Mouse (Mus musculus): Measurements from ENCODE around the gene Slfn14. TPM values are rescaled to one million over a fixed set of nuclear protein-coding genes. Genes with fewer than 3 reads are reported as not detected.

Gene Slfn14
- polyA plus RNA-seq, 1 experiment from 2014 or later = not detected

DNA sequence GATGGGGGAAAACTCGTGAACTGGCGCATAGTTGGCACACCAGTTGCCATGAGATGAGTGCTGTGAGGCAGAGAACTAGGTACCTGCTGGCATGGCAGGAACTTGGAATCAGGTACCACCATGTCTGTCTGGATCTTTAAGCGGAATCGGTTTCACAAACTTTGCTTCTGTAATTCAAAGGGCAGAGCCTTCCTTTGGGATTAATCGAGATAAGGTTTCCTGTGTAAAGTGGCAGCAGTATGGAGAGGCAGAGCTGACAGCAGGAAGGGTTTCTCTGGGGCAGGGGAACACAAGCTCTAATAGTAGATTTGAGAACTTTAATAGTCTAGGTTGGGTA lies 5.7 kb upstream of the Slfn14 start:
- H3K4me3 ChIP-seq (ENCODE audit: low read depth, low read length) = peak overlapping the region; percentile 50
- H3K36me3 ChIP-seq (ENCODE audit: control insufficient read depth, insufficient read depth, low read length) = peaks cover 16% of the 10 kb centered on the region
- no peak overlapping the region for H3K27ac ChIP-seq (ENCODE audit: low read depth, low read length)
- H3K27me3 ChIP-seq (replicated peaks; ENCODE audit: control insufficient read depth, insufficient read depth, low read length) = no peaks in the 10 kb centered on the region
- WGBS = under 1% methylated on average over 5 of the region's 5 CpGs
- H3K4me1 ChIP-seq (ENCODE audit: control insufficient read depth, insufficient read depth, low read length) = peaks cover 17% of the 10 kb centered on the region
- no peak for DNase-seq (ENCODE audit: low spot score)
- H3K4me2 ChIP-seq (ENCODE audit: low read length) = peak overlapping the region; percentile 68
- no peaks in the 10 kb centered on the region for H3K9me3 ChIP-seq (replicated peaks; ENCODE audit: control insufficient read depth, low read length)
- ATAC-seq = no peak
- H3K9ac ChIP-seq (ENCODE audit: low read length) = peak overlapping the region; percentile 72

DNA sequence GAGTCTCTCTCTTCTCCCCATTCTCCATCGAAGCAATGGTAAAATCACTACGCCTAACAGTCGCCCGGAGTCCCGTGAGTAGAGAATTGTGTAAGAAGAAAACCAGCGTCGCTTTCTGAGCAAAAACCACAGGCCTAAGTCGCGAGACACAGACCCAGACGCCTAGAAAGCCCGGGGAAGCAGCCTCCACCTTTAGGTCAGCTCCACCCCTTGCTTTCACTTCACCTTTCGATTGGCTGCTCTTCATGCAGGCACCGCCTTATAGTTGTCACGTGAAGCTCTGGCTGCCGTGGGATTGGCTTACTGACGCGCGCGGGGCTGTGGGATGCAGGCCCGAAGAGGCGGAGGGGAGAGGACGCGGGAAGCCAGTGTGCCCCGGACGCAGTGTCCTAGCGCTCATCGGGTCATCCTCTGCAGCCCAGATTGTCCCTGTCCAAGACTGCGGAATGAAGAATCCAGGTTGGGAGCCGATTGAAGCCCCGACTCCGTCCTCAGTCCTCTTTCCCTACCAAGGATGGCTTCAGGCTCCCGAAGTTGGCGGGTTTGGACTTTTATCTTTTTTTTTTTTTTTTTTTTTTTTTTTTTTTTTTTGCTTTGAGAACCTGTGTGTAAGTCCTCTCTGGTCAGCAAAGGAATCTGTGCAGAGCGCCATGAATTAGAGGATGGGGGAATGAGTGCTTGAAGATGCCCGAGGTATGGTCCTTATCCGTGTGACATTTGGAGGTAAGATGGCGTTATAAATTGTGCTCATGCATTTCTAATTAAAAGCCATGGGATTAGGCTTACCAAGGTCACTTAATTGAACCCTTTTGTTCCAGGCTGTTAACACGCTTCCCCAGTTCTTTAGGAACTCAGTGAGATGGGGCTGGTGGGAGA lies 5.1 kb upstream of the Slfn14 start:
- Histone ChIP-seq H3K4me1 (ENCODE audit: control insufficient read depth, insufficient read depth, low read length) (peaks cover 17% of the 10 kb centered on the region), H3K27ac (ENCODE audit: low read depth, low read length) (peak overlapping the region; percentile 72; the same call in 1 of the 2 replicates), H3K36me3 (ENCODE audit: control insufficient read depth, insufficient read depth, low read length) (peaks cover 14% of the 10 kb centered on the region), H3K4me3 (ENCODE audit: low read depth, low read length) (peak overlapping the region; percentile 50), H3K9ac (ENCODE audit: low read length) (peak overlapping the region; percentile 72), H3K4me2 (ENCODE audit: low read length) (peak overlapping the region; percentile 68), H3K27me3 (replicated peaks; ENCODE audit: control insufficient read depth, insufficient read depth, low read length) (no peaks in the 10 kb centered on the region), H3K9me3 (replicated peaks; ENCODE audit: control insufficient read depth, low read length) (no peaks in the 10 kb centered on the region)
- ATAC-seq (peak; percentile 100), DNase-seq (ENCODE audit: low spot score) (peak; percentile 98)
- WGBS = under 1% methylated on average over 38 of the region's 38 CpGs

DNA sequence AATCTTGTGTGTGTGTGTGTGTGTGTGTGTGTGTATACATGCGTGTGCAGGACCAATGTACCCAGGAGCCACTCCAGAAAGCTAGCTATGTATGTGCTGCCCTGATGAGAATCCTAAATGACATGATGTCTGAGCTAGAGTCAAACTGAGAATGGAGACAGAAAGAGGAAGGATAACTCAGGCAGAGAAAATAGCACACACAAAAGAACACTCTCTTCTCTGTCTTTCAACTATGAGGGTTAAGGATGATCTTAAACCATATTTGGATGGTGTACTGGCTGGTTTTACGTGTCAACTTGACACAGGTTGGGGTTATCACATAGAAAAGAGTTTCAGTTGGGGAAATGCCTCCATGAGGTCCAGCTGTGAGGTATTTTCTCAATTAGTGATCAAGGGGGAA lies 3.1 kb upstream of the Slfn14 start:
- DNase-seq (ENCODE audit: low spot score) (no peak), ATAC-seq (no peak)
- Histone ChIP-seq H3K4me1 (ENCODE audit: control insufficient read depth, insufficient read depth, low read length) (peaks cover 17% of the 10 kb centered on the region), H3K4me3 (ENCODE audit: low read depth, low read length) (no peak overlapping the region), H3K4me2 (ENCODE audit: low read length) (no peak overlapping the region), H3K9me3 (replicated peaks; ENCODE audit: control insufficient read depth, low read length) (no peaks in the 10 kb centered on the region), H3K9ac (ENCODE audit: low read length) (no peak overlapping the region), H3K27ac (ENCODE audit: low read depth, low read length) (no peak overlapping the region), H3K27me3 (replicated peaks; ENCODE audit: control insufficient read depth, insufficient read depth, low read length) (no peaks in the 10 kb centered on the region), H3K36me3 (ENCODE audit: control insufficient read depth, insufficient read depth, low read length) (no peaks in the 10 kb centered on the region)
- 89% methylated on average over 2 of the region's 2 CpGs for WGBS

DNA sequence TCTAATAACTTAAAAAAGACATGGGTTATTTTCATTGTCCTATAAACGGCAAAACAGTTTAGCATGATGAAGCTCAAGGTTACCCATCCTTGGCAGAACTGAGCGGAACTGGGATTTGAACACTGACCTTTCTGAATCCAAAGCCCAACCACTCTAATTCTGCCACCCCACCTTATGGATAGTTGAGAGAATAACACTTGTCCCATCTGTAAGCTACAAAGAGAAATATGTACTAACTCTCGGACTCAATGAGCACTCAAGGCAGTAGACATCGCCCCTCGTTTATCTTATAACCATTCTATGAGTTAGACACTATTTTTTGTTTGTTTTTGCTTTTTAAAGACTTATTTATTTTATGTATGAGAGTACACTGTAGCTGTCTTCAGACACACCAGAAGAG lies 2.5 kb upstream of the Slfn14 start:
- H3K9me3 ChIP-seq (replicated peaks; ENCODE audit: control insufficient read depth, low read length) = no peaks in the 10 kb centered on the region
- no peaks in the 10 kb centered on the region for H3K36me3 ChIP-seq (ENCODE audit: control insufficient read depth, insufficient read depth, low read length)
- DNase-seq (ENCODE audit: low spot score) (no peak), ATAC-seq (no peak)
- no peak overlapping the region for H3K4me2 ChIP-seq (ENCODE audit: low read length)
- H3K4me1 ChIP-seq (ENCODE audit: control insufficient read depth, insufficient read depth, low read length) = peaks cover 16% of the 10 kb centered on the region
- H3K9ac ChIP-seq (ENCODE audit: low read length) = no peak overlapping the region
- no peak overlapping the region for H3K27ac ChIP-seq (ENCODE audit: low read depth, low read length)
- 97% methylated on average over 5 of the region's 5 CpGs for WGBS
- H3K4me3 ChIP-seq (ENCODE audit: low read depth, low read length) = no peak overlapping the region
- H3K27me3 ChIP-seq (replicated peaks; ENCODE audit: control insufficient read depth, insufficient read depth, low read length) = no peaks in the 10 kb centered on the region

DNA sequence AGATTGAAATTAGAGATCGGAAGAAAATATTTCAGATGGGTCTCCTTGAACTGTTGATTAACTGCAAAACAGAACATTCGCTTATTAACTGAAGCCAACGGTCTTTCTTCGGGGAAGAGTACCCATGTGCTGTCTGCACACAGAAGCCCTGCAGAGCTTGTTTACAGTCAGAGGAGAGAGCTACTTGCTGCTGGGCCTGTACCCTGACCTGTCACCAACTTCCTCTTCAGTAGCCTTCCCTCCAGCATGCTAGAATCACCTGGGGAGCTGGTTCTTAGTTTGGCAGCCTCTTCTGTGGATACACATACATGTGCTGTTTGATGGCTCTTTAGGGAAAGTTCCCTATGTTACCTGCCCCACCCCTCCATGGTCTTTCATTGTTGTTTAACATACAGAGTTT lies 899 bp downstream of the Slfn14 start:
- no peaks in the 10 kb centered on the region for H3K9me3 ChIP-seq (replicated peaks; ENCODE audit: control insufficient read depth, low read length)
- no peak overlapping the region for H3K4me3 ChIP-seq (ENCODE audit: low read depth, low read length)
- no peak overlapping the region for H3K27ac ChIP-seq (ENCODE audit: low read depth, low read length)
- no peaks in the 10 kb centered on the region for H3K27me3 ChIP-seq (replicated peaks; ENCODE audit: control insufficient read depth, insufficient read depth, low read length)
- no peaks in the 10 kb centered on the region for H3K4me1 ChIP-seq (ENCODE audit: control insufficient read depth, insufficient read depth, low read length)
- 94% methylated on average over 4 of the region's 4 CpGs for WGBS
- H3K9ac ChIP-seq (ENCODE audit: low read length) = no peak overlapping the region
- H3K4me2 ChIP-seq (ENCODE audit: low read length) = no peak overlapping the region
- no peaks in the 10 kb centered on the region for H3K36me3 ChIP-seq (ENCODE audit: control insufficient read depth, insufficient read depth, low read length)
- ATAC-seq (no peak), DNase-seq (ENCODE audit: low spot score) (no peak)

DNA sequence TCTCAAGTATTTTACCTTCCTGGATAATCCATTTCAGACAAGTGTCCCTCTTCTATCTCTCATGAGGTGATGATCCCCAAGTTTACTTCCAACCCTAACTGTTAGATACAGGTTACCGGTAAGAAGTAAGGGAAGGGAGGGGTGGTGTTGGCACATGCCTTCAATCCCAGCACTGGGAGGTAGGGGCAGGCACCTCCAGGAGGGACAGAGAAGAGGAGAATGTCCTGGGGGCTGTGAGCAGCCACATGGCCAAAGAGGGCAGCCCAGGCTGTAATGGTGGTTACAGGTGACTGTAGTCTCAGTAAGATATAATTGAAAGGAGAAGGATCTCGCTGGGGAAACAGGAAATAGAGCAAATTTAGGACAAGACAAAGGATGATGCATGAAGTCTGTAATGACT lies 4.4 kb downstream of the Slfn14 start:
- Histone ChIP-seq H3K4me3 (ENCODE audit: low read depth, low read length) (no peak overlapping the region), H3K36me3 (ENCODE audit: control insufficient read depth, insufficient read depth, low read length) (no peaks in the 10 kb centered on the region), H3K9me3 (replicated peaks; ENCODE audit: control insufficient read depth, low read length) (no peaks in the 10 kb centered on the region), H3K4me1 (ENCODE audit: control insufficient read depth, insufficient read depth, low read length) (no peaks in the 10 kb centered on the region), H3K9ac (ENCODE audit: low read length) (no peak overlapping the region), H3K4me2 (ENCODE audit: low read length) (no peak overlapping the region), H3K27me3 (replicated peaks; ENCODE audit: control insufficient read depth, insufficient read depth, low read length) (no peaks in the 10 kb centered on the region), H3K27ac (ENCODE audit: low read depth, low read length) (no peak overlapping the region)
- DNase-seq (ENCODE audit: low spot score) (no peak), ATAC-seq (no peak)
- WGBS = 64% methylated on average over 2 of the region's 2 CpGs

DNA sequence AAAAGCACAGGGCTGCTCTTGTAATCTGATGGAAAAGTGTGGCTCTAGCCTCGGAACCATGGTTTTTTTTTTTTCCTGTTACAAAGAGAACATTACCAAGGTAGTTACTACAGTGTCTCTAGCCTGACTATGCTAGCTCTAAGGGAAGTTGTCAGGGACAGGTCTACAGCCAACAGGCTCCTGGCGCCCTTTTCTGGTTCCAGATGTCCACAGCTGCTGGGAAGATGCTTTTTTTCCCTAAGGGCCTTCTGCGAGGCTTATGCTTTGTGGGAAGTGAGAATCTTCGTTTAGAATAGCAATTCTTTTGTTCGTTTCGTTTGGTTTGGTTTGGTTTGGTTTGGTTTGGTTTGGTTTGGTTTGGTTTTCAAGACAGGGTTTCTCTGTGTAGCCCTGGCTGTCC lies 6.8 kb downstream of the Slfn14 start:
- Histone ChIP-seq H3K4me3 (ENCODE audit: low read depth, low read length) (no peak overlapping the region), H3K27me3 (replicated peaks; ENCODE audit: control insufficient read depth, insufficient read depth, low read length) (no peaks in the 10 kb centered on the region), H3K4me2 (ENCODE audit: low read length) (no peak overlapping the region), H3K36me3 (ENCODE audit: control insufficient read depth, insufficient read depth, low read length) (no peaks in the 10 kb centered on the region), H3K9me3 (replicated peaks; ENCODE audit: control insufficient read depth, low read length) (no peaks in the 10 kb centered on the region), H3K27ac (ENCODE audit: low read depth, low read length) (no peak overlapping the region), H3K9ac (ENCODE audit: low read length) (no peak overlapping the region), H3K4me1 (ENCODE audit: control insufficient read depth, insufficient read depth, low read length) (no peaks in the 10 kb centered on the region)
- ATAC-seq (no peak), DNase-seq (ENCODE audit: low spot score) (no peak)
- WGBS = 77% methylated on average over 6 of the region's 6 CpGs

DNA sequence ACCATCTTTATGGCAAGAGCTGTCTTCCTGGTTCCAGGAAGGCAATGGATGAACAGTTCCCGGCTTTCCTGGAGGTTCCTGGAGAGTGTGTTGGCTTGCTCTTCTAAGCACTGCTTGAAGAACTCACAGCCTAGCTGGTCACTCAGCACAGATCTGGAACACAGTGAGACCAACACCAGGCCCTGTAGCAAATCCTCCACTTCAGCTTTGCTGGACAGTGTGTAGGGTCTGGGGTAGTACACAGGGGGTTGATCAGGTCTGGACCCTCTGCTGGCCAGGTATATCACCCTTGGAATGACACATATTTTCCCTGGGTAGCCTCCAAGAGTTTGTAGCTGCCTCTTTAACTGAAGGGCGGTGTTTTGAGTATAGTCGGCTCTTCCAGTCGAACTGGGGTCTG lies 7.5 kb downstream of the Slfn14 start:
- Histone ChIP-seq H3K27ac (ENCODE audit: low read depth, low read length) (no peak overlapping the region), H3K36me3 (ENCODE audit: control insufficient read depth, insufficient read depth, low read length) (no peaks in the 10 kb centered on the region), H3K9me3 (replicated peaks; ENCODE audit: control insufficient read depth, low read length) (no peaks in the 10 kb centered on the region), H3K4me1 (ENCODE audit: control insufficient read depth, insufficient read depth, low read length) (no peaks in the 10 kb centered on the region), H3K4me3 (ENCODE audit: low read depth, low read length) (no peak overlapping the region), H3K9ac (ENCODE audit: low read length) (no peak overlapping the region), H3K4me2 (ENCODE audit: low read length) (no peak overlapping the region), H3K27me3 (replicated peaks; ENCODE audit: control insufficient read depth, insufficient read depth, low read length) (no peaks in the 10 kb centered on the region)
- no peak for DNase-seq (ENCODE audit: low spot score)
- no peak for ATAC-seq
- 84% methylated on average over 4 of the region's 4 CpGs for WGBS

DNA sequence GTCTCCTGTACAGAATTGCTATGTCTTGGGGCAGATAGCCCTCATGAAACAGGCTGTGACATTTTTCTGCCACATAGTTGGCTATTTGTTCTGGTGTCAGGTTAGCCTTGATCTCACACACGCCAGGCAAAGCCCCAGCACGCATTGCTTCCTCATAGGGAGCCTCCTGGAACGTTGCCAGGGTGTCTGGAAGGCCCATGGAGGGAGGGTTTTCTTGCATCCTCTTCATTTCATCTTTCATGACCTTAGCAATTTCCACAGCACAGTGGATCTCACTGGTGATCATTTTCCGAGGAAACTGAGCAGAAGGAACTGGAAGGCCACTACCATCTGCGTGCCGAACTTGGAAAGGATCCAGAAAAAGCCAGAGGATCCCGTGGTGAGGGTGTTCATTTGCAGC lies 10.3 kb downstream of the Slfn14 start:
- Histone ChIP-seq H3K27me3 (replicated peaks; ENCODE audit: control insufficient read depth, insufficient read depth, low read length) (no peaks in the 10 kb centered on the region), H3K9ac (ENCODE audit: low read length) (no peak overlapping the region), H3K4me1 (ENCODE audit: control insufficient read depth, insufficient read depth, low read length) (no peaks in the 10 kb centered on the region), H3K27ac (ENCODE audit: low read depth, low read length) (no peak overlapping the region), H3K4me3 (ENCODE audit: low read depth, low read length) (no peak overlapping the region), H3K9me3 (replicated peaks; ENCODE audit: control insufficient read depth, low read length) (no peaks in the 10 kb centered on the region), H3K4me2 (ENCODE audit: low read length) (no peak overlapping the region), H3K36me3 (ENCODE audit: control insufficient read depth, insufficient read depth, low read length) (no peaks in the 10 kb centered on the region)
- DNase-seq (ENCODE audit: low spot score) (no peak), ATAC-seq (no peak)
- WGBS = 71% methylated on average over 7 of the region's 7 CpGs
